Mouse (Mus musculus): ENCODE results near the gene Slc9c1.
"Not testable (repeated sequence)": the region's sequence is repeated elsewhere in the genome, so short reads cannot be mapped to it uniquely, and the experiment has no call there.

The Slc9c1 gene

DNA sequence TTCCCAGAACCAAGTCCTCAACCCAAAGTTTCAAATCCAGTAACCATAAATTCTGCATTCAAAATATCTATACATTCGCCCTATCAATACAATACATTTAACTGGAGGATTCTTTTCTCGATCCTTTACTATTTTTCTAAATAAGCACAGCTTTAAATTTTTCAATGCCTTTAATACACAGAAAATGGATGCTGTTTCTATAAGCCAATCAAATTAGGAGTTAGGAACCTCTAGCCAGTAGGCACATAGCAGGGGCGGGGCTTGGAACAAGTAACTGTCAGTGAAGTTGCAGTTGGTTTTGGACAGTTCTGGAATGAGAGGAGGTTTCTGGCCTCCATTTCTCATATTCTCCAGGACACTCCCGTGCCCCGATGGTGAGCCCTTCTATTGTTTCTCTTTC, at the start of gene Slc9c1:
Slc9c1 (plus strand) TSS at position 301 of the 400 bp plus-strand sequence.
- DNase-seq: no peak

DNA sequence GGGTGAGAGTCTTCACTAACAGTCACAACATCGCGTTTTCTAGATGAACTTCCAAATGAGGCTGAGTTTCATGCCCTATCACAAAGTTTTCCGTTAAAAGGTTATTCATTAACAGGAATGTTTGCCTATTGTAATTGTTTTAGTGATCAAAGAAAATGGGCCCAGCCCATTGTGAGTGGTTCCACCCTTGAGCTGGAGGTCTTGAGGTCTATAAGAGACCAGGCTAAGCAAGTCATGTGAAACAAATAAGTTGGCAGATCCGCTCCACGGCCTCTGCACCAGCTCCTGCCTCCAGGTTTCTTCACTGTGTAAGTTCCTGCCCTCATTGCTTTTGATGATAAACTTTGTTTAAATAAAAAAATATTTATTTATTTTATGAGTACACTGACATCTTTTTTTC, 42.2 kb upstream of the Slc9c1 start, which contains the start of gene Gm609:
Gm609 (minus strand) TSS at position 43 of the 400 bp plus-strand sequence.
- DNase-seq: no peak

DNA sequence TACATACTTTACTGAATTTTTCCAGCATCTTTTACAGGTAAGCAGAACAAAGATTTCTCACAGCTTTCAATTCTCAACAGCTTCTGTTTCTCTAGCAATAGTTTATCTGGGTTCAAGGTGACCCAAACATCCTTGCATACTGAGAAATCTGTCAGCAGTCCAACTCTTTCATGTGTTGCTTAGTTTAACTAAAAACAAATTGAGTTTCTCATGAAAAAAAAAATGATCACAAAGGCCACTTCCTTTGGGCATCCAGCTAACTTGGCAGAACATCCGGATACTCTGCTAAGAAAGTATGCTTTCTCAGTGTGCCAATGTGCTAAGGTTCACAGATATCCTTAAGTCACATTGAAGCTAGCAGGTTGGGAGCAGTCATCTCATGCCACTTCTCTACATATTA, 39.8 kb upstream of the Slc9c1 start:
- DNase-seq: no peak

DNA sequence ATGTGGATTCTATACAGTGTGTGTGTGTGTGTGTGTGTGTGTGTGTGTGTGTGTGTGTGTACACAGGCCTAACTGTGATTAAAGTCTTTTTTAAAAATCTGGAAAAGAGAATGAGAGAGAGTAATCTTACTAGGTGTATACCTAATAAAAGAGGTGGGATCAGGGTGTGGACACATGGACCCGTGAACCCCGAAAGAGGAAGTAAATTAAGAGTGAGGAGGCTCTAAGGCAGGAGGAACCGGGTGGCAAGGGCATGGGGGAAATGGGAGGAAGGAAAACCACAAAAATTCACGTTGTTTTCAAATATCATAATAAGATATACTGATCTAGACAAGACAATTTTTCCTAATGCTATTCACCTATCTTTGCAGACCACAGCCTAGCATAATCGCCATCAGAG, 9.6 kb upstream of the Slc9c1 start:
- DNase-seq: no peak

DNA sequence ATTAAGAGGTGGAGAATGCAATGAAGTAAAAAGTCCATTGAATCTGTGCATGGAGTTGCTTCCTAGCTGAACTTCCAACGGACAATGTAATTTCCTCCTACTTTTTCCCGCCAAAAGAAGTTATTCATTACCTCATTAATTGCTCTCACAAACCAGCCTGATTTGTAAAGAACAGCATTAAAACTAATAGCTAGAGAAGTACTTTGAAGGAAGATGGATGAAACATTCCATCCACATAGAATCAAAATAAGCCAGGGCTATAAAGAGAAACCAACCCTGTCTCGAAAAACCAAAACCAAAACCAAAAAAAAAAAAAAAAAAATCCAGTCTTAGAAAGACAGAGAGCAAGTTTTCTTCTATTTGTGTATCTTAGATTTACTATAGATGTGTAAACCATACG, 3.2 kb upstream of the Slc9c1 start, which contains the start of gene Gm17783:
Gm17783 (minus strand) TSS at position 101 of the 400 bp plus-strand sequence.
- DNase-seq: no peak

DNA sequence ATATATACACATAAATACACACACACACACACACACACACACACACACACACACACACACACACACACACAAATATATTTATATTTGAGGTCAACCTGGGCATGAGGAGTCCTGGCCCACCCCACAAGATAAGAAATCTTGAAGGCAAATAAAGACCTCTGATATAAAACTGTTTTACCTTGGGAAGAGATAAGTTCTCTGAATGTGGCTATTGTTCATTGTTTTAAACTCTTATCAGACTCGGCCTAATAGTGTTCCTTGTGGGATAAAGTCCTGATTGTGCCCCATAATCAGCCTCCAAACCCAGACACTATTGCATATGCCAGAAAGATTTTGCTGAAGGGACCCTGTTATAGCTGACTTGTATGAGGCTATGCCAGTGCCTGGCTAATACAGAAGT, 3.2 kb downstream of the Slc9c1 start:
- not testable (repeated sequence) for DNase-seq

DNA sequence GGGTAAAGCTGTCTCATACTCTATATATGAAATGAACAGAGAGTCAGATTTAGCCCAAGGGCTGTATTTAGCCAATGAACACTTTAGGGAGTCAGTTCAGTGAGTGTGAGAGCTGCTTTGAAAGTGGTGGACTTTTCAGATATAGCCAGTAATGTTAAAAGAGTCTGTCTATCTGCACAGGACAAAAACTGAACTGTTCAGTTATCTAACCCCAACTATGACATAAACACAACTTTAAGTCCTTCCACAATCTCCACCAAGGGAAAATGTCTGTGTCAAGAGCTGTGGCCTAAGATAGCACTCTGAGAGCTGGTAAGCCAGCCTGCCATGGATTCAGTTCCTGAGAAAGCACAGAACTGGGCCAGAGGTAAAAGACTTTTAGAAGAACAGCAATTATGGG, 7.0 kb downstream of the Slc9c1 start:
- DNase-seq: no peak

DNA sequence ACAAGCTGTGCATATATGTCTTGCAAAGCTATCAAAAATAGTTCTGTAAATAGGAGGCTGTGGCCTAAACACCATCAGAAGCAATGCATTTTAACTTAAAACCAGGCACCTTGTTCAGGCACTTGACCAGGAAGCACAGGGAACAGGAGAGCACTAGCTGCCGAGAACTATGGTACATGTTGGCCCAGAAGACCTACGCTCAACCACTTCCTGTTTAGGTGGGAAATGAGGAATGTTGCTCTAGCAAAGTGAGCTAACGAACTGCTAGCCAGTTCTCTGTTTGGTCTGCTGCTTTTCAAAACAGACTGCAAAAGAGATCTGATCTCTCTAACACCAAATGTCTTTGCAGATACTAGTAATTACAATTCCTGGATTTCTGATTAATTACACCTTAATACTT, 9.2 kb downstream of the Slc9c1 start:
- no peak for DNase-seq

DNA sequence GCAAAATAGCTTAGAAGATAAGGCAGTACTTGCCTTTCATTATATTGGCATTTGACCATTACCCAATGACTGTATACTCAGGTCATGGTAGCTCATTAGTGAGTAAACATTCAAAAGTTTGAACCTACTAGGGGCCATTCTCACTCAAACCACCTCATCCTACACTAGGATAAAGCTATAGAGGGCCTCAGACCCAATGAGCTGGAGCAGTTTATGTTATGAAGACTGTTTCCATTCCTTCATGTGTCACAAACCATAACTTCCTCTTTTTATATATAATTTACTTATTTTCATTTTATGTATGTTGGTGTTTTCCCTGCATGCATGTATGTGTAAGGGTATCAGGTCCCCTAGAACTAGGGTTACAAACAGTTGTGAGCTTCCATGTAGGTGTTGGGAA, 12.9 kb downstream of the Slc9c1 start:
- DNase-seq: no peak

DNA sequence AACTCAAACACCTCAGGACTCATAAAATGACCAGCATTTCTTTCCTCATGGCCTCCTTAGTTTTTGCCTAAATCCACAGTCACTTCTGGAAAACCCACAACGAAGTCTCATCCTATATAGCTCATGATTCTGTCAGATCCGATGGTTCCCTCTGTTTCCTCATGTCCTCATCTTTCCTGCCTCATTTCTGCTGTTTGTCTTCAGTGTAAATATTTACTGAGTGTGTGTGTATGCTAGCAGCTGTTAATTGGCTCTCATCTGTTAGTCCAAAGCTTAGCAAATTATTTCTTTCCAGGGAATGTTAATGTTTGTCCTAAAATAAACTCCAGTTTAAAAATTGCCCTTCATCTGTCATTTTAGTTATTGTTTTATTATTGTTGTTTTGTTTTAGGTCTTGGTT, 16.5 kb downstream of the Slc9c1 start:
- DNase-seq: no peak

DNA sequence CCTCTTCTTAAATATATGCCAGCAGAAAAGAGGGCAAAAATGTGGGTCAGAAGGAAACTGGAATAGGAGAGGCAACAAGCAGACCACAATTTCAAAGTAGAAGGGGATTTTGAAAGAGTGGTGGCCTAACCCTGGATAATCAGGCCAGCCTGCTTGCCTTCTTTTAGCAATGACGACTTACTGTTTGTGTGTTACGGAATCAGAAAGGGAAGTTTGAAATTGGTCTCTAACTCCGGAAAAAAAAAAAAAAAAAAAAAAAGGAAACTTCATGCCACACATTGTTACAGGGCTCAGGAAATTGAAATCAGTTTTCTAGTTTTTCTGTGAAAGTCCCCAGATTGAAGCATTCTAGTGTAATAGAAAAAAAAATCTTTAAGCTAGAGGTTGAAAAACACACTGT, 26.6 kb downstream of the Slc9c1 start:
- DNase-seq: no peak

DNA sequence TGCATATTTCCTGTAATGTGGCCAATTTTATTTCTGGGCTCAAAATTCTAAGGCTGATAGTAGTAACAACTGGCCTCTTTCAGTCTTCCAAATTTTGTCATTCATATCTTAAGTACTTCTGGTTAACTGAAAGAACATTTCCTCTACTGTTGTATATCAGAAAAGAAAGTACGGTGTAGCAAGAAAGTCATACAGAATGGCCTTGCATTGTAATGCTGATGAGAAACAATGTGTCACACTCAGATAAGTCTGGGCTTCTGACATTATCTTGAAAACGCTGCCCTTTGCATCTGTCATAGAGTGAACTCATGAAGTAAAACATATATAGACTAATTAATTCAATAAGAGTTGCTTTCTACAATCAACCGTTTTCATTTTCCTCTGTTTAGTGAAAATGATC, 37.2 kb downstream of the Slc9c1 start:
- DNase-seq: no peak

DNA sequence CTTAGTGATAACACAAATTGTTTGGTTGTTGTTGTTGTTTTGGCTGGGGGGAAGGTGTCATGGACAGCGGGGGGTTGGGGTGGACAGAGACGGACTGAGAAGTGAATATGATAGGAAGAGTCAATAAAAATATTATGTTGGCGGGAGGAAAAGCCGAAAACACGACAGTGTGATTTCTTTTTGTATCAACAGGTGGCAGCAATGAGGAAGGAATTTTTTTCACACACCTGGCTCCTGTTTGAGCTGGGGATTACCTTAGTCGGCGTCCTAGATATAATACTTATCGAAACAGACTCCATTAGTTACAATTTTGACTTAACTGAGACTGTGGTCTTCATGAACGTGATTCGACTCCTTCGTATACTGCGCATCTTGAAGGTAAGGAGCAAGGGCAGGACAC, 44.8 kb downstream of the Slc9c1 start:
- DNase-seq: no peak

DNA sequence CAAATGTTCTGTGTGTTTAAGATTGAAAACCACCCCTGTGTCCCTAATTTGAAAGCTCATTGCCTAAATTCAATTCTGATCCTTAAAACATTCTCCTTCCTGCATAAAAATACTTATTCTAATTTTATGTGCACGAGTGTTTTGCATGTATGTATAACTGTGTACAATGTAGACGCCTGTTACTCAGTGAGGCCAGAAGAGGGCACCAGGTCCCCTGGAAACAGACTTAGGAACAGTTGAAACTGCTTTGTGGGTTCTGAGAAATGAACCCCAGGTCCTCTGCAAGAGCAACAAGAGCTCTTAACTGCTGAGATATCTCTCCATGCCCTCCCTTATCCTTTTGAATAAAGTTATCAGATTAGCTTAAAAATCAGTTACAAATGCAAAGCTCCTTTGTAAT, 47.4 kb downstream of the Slc9c1 start:
- DNase-seq: peak; percentile 39

DNA sequence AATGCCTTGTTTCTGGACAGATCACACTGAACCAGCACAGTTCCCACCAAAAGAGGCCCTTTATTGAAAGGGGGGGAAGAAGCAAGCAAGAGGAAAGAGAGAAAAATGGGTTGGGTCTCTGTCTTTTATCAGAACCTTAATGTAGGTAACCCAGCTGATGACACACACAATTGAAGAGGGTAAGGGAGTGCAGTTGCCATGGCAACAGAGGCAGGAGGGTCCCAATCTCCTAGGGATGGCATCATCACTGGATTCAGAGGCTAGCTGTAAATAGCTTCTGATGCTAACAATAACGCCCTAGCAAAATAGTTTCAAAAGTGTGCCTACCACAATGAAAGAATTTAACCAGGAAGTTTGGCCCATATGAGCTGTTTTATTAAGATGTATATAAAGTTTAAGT, 58.5 kb downstream of the Slc9c1 start:
- no peak for DNase-seq

DNA sequence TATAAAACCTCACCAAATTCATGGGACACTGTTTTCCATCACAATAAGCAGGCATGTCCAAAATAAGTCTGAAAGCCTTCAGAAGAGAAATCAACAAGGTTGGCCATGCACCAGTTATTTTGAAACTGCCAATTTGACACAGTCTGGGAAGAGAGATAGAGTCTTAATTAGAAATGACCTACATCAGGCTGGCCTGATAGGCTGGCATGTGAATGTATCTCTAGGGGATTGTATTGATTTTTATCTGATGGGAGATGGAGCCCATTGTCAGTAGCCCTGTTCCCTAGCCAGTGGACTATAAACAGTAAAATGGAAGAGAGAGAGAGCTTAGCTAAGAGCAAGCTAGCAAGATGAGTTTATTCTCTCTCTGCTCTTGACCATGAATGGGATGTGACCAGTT, 60.4 kb downstream of the Slc9c1 start:
- no peak for DNase-seq

DNA sequence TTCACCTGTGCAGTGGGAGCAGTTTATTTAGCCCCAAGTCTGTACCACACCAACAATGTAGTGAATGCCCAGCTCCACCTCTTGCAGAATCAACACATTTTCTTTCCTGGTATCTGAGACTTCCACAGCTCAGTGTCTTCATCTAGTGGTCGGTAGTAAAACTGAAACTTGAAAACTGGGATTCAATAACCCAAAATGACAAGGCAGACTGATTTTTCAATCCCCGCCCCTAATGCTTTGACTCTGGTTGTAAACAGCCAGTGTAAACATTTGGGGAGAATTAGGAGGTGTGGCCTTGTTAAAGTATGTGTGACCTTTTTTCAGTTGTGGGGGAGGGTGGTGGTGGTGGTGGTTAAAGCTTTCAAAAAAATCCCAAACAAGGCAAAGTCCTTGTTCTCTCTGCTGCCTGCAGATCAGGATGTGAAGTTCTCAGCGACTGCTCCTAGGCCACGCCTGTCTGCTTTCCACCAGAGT, 73.4 kb downstream of the Slc9c1 start:
- DNase-seq: peak; percentile 21

DNA sequence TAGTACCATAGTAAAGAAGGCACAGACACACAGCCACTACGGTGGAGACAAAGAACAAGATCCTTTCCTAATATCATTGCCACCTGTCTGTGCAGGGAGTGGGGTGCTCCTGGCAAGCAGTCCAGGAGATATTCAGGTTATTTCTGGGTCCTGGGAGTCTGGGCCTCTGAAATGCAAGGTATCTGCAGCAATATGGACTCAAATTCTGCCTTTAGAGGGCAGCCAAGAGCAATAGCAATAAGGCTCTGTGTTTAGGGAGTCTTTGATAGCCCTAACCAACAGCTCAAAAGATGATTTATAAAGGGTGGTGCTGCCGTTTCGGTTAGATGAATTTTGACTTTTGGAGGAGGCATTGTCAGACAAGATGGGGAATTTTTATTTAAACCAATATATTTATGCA, 74.2 kb downstream of the Slc9c1 start:
- peak; percentile 53 for DNase-seq

DNA sequence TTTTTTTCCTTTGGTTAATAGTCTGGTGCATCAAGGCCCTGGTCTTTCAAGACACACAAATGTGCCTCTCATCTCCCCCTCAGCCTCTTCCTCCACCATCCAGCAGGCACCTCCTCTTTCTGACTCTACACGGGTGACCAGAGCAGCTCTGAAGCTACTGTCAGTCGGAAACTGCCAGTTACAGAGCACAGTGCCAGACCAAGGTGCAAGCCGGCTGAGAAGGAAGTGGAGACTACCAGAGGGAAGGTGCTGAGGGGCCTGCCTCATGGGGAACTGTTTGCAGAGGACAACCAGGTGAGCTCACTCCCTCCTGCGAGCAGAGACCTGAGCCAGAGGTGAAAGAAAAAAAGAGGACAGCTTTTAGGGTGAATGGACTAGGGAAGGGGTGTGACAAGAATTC, 75.2 kb downstream of the Slc9c1 start, which contains the start of gene Gcsam:
Gcsam (plus strand) TSS at position 114 of the 400 bp plus-strand sequence.
- DNase-seq: no peak

DNA sequence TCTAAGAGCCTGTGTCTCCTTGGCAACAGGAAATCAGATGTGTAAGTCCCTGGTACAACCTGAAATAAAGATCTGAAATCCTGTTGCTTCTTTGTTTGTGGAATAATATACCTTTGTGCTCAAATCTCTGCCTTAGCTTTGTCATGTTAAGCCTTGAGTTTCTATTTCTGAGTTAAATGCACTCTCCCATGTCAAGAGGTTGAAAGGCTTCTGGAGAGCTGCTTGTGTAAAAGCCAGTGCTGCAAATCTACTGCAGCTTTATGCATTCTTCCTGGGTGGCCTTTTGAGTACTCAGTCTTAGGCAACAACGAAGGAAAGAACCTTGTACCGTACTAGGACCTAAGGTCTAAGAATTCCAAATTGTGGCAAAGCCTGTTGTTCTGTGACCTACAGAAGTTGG, 78.1 kb downstream of the Slc9c1 start:
- DNase-seq: no peak

DNA sequence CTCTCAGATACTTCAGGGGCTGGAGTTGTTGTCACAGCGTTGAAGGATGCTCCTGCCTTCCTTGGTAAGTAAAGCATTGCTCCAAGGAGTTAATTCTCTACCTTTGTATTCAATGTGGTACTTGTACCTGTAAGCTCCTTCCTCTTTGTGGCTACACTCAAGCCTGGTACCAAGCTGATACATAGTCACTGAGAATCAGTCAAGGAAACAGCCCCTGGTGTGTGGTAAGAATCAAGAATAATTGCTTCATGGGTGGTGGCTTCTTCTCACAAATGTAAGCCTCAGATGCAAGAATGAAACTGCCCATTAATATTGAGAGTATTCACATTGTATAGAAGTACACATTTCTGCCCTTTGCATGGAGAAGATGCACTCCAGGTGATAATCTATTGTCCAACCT, 80.8 kb downstream of the Slc9c1 start:
- no peak for DNase-seq

DNA sequence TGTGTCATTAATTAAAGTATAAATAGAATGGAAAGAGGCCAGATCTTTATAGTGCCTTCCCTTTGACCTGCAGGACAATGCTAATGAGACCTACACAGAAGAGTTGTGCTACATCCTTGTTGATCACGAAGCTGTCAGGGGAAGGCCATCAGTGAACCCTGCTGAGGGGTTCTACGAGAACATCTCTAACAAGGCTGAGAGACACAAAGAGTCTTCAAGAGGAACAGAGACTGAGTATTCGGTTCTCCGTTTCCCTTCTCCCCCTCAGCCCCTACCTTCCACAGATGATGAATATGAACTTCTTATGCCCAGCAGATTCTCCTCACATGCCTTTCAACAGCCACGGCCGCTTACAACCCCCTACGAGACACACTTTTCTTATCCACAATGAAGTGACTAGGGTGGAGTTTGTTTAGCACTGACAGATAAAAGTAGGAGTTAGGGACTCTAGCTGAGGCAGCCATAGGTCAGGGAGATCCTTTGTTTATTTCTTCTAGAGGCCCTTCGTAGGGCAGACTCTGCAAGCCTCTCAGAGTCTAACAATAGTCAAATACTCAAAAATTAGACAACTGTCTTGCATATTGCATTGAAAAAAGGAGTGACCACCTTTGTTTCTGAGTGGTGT, 84.8 kb downstream of the Slc9c1 start:
- no peak for DNase-seq

DNA sequence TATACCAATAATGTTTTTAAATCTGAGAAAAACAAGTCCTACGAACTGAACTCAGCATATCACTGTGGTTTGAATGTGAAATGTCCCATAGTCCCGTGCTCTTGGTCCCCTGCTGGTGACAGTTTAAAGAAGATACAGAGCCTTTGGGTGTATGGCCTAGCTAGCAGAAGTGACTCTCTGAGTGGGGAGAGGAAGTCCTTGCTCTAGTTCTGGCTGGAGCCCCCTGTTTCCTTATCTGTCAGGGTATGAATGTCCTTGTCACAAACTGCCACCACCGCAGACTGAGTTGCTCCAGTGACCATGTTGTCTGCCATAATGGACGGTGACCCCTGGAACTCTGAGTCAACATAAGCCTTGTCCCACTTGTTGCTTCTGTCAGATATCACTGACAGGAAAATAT, 88.1 kb downstream of the Slc9c1 start:
- DNase-seq: no peak

DNA sequence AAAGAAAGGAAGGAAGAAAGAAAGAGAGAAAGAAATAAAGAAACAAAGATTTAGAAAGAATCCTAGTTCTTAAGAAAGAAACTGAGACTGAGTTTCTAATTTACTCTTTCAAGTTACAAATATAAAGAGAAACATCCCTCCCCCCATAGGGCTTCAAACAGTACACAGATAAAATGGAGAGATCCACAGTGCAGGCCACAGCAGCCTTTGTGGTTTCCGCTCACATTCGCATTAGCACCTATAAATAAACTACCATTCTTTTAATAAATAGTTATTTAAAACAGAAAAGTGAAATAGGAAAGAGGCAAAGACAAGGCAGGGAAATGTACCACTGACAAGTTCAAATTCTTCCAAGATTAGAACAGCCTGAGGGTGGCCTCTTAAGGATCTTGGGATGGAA, 89.7 kb downstream of the Slc9c1 start:
- DNase-seq: no peak

DNA sequence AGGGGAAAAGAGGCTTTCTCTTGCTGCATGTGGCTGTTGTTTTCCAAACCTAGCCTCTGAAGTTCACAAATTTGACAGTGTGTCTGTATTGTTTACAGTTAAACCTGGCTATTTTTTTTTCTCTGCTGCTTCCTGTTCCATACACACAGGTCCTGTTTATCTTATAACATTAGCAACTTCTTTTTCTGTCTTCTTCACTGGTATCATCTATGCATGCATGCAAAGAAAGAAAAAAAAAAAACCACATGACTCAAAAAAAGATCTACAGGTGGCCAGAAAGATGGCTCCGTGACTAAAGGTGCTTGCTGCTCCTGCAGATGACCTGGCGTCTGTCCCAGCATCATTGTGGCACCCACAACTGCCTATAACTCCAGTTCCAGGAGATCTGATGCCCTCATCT, 90.2 kb downstream of the Slc9c1 start:
- no peak for DNase-seq
